Mouse (Mus musculus) layer of hippocampus, postnatal 36 days (tissue): ENCODE results near the gene 4930438A08Rik. TPM values are rescaled to one million over a fixed set of nuclear protein-coding genes. Genes with fewer than 3 reads are reported as not detected.
"Not testable (repeated sequence)": the region's sequence is repeated elsewhere in the genome, so short reads cannot be mapped to it uniquely, and the experiment has no call there.

Experiments
- DNase-seq, 2 experiments: peaks; one replicate each; pipeline ENCODE4 v3.0.0; 2022
- total RNA-seq, 2 experiments: library from RNA; stranded (reverse); gene quantifications; 2 replicates each; pipeline ENCODE4 v1.2.3; 2021

Gene 4930438A08Rik
- total RNA-seq, 2 experiments from 2014 or later, result not detected

DNA sequence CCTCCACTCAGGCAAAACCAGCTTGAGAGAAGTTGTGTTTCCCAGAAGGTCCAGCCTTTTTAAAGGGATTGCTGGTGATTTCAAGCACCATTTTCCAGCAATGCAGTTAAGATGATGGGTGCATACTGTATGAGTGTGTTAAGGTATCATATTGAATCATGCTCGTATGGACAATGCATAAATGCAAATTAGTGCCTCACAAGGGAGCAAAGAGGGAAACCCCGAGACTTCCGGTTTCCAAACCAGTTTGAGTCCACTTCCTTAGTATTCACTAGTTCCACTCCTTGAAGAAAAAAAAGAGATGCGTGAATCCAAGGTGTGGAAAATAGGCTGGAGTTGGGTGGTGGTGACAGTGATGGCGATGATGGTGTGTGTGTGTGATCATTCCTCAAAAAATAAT, 7.9 kb downstream of the 4930438A08Rik start:
- DNase-seq, result no peak

GRCm38 (mm10) chr11:58289992-58290682, 15.5 kb downstream of the 4930438A08Rik start:
- no peak for DNase-seq

DNA sequence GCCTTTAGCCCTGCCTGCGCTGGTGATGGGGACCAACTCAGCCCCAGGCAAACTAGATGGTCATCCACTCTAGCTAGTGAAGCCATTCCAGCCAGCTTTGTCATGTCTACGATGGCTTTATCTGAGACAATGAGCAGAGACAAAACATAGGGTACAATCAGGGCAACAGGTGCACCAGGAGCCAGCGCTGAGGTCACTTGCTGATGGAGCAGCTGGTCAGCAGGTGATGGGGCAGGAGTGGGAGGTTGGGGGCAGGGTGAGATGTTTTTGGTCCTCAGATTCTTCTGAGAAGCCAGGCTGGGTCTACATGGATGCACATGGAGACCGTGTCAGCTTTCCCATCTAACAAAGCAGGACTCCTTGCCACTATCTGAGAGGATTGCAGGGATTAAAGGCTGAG, 16.2 kb downstream of the 4930438A08Rik start:
- no peak for DNase-seq

GRCm38 (mm10) chr11:58292791-58293190, 18.2 kb downstream of the 4930438A08Rik start:
- DNase-seq, result no peak

DNA sequence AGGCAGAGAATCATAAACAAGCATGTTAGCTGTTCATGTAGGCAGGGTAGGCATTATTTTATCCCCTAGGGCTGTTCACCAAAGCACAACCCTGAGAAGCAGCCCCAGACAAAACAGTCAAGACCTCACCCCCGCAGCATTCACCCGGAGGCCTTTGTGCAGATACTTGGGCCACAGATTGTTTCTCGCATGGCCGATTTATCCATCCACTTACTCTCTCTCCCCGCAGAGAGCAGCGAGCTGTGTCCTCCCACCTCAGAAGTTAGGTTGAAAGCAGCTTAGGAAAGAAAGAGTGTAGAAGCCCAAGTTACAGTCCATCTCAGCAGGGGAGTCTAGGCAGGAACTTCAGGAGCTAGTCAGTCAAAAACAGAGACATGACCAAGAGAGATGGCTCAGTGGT, 22.8 kb downstream of the 4930438A08Rik start:
- no peak for DNase-seq

GRCm38 (mm10) chr11:58301057-58301456, 26.5 kb downstream of the 4930438A08Rik start:
- DNase-seq, result peak; percentile 65 to 73

- peak; percentile 99 to 100 for DNase-seq
These were observed 27.5 kb downstream of the 4930438A08Rik start for GRCm38 (mm10) chr11:58301837-58302754.

- no peak for DNase-seq
These were observed 28.3 kb downstream of the 4930438A08Rik start for GRCm38 (mm10) chr11:58302774-58303445.

DNA sequence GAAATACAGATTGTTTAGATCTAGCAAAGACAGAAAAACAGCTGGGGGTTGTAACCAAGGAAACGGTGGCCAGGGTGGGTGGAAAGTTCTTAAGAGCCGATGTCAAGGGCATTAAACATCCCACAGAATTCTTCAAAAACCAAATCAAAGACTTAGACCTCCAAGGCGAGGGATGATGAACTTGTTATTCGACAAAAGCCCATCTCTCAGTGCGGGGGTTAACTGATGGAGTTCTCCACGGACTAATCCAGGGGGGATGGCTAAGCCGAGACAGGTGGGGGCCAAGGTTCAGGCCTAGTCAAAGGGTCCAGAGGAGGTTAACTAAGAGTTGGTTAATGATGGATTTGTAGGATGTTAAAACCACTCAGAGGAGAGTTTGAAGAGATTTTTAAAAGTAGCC, 29.0 kb downstream of the 4930438A08Rik start:
- DNase-seq, result no peak

DNA sequence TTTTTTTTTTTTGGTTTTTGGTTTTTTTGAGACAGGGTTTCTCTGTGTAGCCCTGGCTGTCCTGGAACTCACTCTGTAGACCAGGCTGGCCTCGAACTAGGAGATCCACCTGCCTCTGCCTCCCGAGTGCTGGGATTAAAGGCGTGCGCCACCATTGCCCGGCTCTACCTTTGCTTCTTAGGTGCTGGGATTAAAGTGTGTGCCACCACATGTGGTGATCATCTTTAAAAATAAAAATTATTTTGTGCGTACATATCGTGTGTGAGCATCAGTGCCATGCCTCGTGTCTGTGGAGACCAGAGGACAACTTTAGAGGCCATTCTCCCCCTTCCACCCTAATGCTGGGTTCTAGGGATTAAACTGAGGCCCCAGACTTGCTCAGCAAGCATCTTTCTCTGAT, 30.7 kb downstream of the 4930438A08Rik start:
- not testable (repeated sequence) for DNase-seq

- peak; percentile 95 to 96 for DNase-seq
These were observed 32.3 kb downstream of the 4930438A08Rik start, which contains the start of gene Zfp692 for GRCm38 (mm10) chr11:58306860-58307308. Zfp692 (plus strand) TSS chr11:58307069.

- peak; percentile 44 to 58 for DNase-seq
These were observed 32.9 kb downstream of the 4930438A08Rik start for GRCm38 (mm10) chr11:58307411-58308080.

GRCm38 (mm10) chr11:58308661-58309060, 34.1 kb downstream of the 4930438A08Rik start:
- DNase-seq, result no peak

DNA sequence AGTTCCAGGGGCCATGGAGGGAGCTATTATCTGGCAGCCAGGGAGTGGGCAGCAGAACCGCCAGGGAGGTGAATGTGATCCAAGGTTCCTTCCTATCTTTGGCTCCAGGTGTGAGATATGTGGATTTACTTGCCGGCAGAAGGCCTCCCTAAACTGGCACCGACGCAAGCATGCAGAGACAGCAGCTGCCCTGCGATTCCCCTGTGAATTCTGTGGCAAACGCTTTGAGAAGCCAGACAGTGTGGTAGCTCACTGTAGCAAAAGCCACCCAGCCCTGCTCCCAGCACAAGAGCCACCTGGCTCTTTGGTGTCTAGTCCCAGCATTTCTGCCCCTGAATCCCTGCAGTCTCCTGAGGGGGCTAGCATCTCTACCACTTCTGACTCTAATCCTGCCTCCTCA, 39.5 kb downstream of the 4930438A08Rik start:
- peak in 1 of 2 experiments; percentile 37 for DNase-seq

DNA sequence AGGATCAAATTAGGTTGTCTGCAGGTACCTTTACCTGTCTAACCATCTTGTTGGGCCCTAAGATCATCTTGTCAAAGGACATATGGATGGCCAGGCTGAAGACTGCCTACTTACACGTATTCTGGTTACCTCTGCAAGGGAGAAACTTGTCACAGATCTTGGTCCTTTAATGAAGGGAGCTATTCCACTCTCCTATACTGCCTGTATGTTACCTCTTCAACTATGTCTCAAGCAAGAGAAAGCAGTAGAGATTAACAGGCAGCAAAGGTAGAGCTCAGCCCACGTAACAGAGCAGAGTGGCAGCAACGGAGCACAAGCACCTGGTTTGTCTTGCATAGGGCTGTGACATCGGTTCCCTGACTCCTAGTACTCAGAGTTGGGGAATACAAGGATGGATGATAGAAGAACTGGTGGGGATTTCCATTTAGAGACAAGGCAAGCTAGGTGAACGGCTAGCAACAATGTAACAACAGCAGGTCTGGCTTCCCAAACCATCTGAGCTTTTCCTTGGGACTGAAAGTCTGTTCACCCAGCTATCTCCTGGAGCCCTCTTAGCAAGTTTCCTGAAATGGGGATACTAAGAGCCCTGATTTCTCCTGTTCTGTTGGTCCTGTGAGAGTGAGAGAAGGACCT, 41.1 kb downstream of the 4930438A08Rik start:
- DNase-seq, result no peak

DNA sequence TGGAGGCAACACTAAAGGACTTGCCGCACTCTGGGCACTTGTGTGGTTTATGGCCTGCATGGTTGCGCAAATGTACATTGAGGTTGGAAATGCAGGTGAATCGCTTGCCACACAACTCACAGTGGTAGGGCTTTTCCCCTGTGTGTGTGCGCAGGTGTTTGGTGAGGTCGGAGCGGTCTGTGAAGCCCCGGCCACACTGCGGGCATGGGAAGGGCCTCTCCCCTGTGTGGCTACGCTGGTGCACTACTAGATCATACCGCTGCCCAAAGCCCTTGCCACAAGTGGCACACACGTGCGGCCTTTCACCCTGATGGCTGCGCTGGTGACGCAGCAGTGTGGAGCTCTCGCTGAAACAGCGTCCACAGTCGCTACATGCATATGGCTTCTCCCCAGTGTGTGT, 41.7 kb downstream of the 4930438A08Rik start:
- DNase-seq, result no peak

DNA sequence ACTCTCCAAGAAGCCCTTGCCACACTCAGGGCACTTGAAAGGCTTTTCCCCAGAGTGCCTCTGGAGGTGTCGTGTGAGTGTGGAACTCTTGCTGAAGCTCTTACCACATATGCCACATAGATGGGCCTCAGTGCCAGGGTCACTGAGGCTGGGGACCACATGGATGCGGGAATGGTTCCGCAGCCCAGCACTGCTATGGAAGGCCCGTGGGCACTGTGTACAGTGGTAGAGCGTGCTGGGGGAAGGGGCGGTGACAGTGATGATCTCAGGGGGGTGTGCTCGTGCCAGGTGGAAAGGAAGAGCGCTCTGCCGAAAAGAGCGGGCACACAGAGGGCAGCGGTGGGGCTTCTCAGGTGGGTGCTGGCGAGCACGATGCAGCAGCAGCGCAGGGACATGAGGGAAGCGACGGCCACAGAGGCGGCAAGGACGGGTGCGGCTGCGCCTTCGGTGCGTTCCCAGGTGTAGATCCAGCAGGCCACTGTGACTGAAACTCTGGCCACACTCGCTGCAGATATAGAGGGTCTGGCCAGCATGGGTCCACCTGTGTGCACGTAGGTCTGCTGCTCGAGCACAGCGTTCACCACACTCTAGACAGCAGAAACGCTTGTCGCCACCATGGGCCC, 42.3 kb downstream of the 4930438A08Rik start:
- no peak for DNase-seq

DNA sequence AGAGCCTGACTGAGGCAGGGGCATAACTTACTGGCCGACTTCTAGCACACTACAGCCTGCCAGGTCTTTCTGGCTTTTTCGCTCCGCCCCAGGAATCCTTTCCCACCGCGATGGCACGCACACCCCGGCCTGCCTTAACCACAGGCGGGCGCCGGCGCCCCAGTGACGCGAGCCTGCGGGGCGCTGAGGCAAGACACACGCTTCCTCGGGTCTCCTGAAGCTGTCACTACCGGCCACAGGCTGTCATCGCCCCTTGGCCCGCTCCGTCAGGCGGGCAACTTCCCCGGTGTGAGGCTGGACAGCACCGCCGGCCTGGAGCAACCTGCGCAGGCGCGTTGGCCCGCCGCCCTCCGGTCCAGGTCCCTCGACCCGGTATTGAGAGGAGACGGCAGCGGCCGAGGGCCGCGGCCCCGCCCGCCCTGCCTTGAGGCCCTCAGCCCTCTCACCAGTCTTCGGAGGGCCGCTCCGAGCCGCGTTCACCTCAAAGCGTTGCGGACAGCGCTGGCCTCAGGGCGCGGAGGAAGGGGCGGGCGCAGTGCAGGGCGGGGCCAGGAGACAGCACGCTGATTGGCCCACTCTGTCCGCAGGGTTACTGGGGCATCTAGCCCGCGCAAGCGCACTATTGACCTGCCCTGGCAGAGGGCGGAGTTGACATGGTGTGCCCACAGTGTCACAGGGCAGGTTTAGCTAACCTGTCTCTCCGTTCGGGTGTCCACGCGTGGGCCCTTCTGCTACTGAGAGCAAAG, 48.4 kb downstream of the 4930438A08Rik start:
- peak; percentile 95 to 96 for DNase-seq

GRCm38 (mm10) chr11:58323570-58324340, 49.2 kb downstream of the 4930438A08Rik start:
- DNase-seq, result no peak
